Mouse (Mus musculus): ENCODE measurements around the gene 4930556J24Rik.
"Not testable (repeated sequence)": the region's sequence is repeated elsewhere in the genome, so short reads cannot be mapped to it uniquely, and the experiment has no call there.

4930556J24Rik gene

DNA sequence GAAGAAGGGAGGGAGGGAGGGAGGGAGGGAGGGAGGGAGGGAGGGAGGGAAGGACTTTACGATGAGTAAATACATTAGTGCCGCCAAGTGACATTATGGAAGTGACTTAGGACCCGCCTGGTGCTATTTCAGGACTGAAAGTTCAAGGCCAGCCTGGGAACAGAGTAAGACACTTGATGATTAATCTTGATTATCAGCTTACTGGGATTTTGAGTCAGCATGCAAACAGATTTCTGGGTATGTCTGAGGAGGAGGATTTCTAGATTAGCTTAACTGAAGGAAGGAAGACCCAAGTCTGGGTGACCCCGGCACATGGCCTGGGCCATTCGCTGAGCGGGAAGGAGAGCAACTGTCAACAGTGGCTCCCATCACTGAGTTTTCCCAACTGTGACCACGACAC, 56.1 kb downstream of the 4930556J24Rik start:
- DNase-seq: no peak

DNA sequence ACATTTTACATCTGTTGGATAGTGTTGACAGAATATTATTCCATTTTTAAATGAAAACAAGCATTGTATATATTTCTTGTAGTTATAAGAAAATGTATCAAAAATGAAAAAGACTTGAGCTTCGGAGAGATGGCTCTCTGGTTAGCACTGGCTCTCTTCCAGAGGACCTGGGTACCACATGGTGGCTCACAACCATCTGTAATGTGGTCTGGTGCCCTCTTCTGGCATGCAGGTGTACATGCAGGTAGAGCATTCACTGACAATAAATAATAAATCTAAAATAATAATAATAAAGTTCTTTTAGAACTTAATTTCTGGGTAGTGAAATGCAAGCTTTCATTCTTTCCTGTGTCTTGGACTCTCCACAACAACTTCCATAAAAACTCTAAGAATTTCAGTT, 57.8 kb downstream of the 4930556J24Rik start:
- DNase-seq: peak; percentile 30

DNA sequence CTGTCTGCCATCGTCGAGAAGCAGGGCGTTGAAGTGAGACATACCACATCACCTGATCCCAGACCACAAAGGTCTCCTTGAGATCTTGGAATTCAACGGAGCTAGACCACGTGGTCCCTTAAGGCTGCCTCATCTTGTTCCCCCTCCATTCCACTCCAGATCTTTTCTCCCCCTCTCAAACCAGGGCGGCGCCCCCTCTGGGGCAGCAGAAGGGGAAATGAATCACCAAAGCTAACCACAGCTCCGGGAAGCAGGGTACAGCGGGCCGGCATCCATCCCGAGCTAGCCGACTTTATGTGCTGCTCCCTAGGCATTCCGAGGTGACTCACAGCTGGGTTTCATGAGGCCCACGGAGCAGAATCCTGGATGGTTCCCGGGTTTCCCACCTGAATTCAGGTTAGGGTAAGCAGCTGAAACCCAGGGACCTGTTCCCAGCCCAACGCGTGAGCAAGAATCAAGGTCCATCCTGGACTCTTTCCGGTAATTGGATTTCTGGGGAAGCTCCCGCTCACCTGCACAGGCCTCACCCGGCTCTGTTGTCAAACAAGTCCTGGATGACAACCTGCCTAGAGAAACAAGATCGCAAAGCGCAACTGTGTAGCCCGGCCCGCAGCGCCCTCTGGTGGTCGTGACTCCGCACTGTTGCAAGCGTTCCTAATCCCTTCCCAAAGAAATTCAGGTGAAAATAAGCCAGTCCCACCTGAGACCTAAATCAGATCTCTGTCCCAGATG, 62.3 kb downstream of the 4930556J24Rik start, which contains the start of gene Slc35e4:
Gene Slc35e4 (minus strand): TSS at position 556 of the 732 bp plus-strand sequence.
- peak; percentile 86 for DNase-seq

DNA sequence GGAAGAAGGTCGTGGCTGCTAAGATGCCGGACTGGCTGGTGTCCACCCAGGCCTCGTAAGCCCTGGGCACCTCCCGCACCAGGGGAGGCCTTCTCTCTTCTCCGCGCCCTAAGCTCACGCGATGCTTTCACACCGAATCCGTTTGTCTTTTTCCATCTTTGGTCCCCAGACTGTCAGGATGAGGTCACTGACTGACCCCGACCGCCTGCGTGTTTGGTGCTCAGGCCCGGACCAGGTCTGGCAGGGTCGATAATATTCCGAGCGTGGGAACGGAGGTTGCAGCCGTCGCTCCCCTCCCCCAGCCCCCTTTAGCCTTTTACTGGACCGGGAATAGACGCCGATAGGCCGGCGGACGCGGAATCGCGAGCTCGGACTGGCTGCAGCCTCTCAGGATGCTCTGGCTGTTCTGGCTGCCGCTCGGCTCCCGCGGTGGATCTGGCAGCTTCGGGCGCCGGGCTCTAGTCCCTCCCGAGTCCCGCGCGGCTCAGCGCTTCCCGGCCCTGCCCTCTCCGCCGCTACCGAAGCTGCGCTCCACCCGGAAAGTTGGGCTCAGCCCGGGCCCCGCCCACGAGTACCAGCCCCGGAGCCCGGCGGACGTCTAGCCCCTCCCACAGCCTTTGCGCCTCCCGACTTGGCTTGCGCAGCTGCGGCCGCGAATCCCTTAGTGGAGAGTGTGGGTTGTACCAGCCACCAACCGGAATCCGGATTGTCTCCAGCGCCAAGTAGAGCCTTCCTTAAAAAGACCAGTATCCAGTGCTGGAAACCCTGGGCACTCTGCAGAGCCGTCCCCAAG, 63.1 kb downstream of the 4930556J24Rik start:
- peak; percentile 92 for DNase-seq

DNA sequence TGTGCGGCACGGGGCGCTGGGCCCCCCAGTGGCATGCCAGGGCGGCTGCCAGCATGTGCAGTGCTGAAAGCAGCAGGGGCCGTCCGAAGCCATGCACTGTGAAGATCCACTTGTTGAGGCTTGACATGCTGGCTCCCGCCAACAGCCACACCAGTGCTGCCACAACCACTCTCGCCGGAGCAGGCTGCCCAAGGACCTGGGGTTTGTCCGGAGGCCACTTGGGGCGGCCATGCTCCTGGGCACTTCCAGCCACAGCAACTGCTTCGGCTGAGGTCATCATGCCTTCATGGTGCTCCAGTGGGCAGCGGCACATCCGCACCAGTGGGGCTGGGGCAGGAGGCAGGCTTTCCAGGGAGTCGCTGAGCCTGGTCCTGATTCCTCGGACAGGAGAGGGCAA, 63.7 kb downstream of the 4930556J24Rik start:
- DNase-seq: peak; percentile 47

DNA sequence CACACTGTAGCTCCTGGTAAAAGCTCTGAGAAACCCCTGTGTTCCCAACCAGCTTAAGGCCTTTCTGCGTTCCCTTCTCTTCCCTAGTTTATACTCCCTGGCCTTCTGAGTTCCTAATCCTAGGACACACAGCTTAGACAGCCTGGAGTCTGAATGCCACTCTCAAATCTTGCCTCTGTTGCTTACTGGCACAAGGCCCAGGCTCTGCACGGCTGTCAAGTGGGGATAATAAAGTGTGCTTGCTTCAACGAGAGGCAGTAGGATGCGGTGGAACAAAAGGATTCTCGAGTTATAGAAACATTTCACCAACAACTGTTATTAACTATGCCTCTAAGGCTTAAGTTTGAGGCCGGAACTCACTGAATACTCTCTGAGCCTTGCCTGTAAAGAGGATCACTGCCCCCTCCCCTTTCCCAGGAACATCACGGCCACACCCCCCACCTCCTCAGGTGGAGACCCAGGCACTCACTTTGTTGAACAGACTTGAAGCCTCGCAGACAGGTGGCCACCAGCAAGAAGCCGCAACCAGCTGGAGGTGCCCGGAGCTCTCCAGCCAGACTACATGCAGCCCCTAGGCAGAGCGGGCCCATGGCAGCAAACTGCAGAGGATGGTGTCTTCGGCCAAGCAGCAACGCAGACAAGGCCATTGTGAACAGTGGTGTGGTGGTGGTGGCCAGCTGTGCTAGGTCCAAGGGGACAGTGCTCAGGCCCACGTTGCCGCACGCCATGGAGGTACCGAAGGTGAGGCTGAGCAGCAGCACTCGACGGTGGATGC, 64.3 kb downstream of the 4930556J24Rik start:
- no peak for DNase-seq

DNA sequence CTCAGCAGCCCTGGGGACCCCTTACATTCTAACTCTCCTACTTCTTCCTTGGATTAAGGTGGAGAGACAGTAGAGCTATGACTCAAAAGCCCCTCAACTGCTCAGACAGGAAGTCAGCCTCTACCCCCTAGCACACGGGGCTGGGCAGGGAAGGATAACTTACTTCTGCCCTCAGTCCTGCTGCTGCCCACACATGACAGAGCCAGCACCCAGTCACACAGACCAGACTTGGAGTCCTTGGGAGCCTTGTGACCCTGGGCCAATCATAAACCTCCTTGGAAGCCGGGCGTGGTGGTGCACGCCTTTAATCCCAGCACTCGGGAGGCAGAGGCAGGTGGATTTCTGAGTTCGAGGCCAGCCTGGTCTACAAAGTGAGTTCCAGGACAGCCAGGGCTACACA, 65.1 kb downstream of the 4930556J24Rik start:
- DNase-seq: not testable (repeated sequence)

DNA sequence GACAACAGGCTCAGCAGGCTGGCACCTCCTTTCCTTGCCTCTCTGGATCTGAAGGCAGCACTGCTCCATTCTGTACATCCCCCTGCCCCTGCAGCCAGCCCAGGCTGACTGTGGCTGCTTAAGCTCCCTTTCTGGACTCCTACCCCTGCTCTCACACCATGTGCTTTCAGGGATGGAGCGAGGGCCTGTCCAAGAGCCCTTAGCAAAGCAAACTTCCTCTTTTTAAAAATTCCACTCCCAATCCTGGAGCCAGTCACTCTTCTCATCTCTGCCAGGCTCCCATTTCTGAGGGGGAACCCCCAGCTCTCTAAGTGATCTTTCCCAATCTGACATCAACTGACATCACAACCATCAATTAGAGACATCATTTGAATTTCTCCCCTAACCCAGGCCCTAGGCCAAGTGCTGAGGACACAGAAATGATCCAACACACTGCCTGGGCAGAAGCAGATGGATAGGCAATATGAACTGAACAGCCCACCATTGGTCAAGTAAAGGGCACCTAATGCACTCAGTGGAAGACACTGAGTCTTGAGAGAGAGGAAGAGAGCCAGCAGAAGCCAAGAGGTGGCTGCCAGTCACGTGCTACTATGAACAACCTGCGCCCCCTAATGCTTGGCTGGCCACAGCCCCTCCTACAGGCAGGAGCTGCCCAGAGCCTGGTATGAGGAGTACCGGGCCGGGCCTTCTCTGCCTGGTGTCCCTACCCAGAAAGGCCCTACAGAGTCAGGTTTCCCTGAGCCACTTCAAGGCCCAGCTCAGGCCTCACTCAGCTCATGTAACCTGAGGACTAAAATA, 65.9 kb downstream of the 4930556J24Rik start:
- DNase-seq: no peak

DNA sequence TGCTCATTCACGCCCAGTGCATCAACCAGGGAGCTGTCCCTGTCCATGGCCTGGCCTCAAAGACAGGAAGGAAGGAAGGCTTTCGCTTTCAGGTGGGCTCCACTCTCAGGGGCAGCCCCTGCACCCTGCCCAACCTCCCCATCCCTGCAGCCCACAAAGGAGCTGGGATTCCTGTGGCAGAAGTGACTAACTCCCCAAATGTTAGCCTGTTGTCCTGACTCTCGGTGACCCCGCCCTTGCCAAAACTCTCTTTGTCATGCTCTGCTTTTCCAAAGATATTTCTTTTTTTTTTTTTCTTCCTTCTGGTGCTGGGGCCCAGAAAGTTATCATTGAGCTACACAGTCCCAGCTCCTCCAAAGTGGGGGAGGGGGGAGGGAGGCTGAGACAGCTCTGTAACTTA, 67.3 kb downstream of the 4930556J24Rik start:
- no peak for DNase-seq

DNA sequence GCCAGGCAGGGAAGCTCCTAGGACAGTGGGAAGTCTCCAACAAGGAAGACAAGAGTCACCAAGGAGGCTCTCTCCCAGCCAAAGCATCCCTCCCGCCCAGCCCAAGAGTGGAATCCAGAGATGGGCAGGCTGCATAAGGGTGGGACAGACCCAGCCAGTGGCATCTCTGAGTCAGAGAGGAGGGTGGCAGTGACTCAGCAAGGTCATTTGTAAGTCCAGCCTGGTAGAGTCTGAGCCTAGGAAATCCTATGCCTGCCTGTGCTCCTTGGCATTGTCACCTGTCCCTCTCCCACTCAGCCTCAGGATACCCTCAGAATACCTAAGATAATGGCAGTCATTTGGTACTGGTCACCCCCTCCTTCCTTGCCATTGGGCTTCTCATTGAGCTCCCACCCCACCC, 71.1 kb downstream of the 4930556J24Rik start:
- no peak for DNase-seq

DNA sequence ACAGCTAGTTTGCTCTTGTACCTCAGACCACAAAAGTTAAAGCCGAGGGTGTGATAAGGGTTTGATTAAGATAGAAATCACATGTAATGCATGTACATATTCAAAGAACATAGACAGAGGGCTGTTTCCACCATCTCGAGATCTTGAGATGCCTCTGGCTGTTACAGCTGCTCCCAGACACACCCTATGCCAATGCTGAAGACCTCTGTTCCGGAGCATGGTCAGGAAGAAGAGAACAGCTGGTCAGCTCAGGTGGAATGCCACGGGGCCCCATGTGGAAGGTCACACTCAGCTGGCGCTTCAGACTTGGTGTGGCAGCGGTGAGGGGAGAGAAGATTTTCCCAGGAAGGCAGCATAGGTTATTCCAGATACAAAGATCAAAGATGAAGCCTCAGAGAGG, 71.9 kb downstream of the 4930556J24Rik start:
- DNase-seq: no peak

DNA sequence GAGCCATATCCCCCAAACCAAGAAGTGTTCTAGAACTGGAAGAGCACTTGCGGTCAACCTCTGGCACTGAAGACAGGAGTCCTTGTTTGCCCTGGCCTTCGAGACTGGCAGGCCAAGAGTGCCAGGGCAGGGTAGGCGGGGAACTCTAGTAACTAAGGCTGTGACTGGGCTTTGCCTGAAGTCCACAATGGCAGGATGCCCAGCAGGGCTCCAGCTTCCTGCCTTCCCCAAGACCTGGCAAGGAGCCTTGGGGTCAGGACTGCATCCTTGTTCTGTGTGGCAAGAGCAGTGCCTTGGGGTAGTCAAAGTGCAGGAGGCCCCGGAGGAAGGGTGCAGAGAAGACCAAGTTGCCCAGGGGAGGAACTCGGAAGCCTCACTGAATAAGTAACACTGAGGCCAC, 73.5 kb downstream of the 4930556J24Rik start:
- no peak for DNase-seq

DNA sequence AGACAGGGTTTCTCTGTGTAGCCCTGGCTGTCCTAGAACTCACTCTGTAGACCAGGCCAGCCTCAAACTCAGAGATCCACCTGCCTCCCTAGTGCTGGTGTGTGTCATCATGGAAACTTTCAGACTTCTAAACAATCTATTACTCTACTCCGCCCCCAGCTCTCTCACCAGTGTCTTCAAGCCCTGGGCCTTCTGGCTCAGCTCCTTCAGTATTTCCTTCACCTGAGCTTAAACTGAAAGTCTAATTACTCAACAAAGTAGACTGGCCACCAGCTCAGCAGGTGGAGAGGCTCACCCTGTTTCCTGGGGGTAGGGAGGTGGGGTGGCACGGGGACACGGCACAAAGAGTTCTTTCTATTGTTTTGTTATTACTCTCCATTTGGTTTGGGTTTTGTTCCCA, 74.1 kb downstream of the 4930556J24Rik start:
- no peak for DNase-seq

DNA sequence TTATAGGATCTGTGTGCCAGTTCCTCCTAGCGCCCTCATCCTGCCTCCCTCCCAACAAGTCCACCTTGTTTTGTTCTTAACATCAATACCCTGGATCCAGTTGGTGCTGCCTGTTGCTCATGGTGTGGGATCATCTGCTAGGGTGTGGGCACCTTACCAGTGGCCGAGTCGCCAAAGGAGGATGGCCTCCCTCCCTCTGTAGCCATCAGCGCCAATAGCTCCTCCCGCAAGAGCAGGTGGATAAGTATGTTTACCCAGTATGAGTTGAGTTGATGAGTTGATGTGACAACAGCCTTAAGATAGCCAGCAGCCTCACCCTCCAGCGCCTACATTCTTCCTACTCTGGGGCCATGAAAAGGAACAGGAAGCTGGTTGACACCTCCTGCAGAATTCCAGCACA, 76.3 kb downstream of the 4930556J24Rik start:
- DNase-seq: no peak

DNA sequence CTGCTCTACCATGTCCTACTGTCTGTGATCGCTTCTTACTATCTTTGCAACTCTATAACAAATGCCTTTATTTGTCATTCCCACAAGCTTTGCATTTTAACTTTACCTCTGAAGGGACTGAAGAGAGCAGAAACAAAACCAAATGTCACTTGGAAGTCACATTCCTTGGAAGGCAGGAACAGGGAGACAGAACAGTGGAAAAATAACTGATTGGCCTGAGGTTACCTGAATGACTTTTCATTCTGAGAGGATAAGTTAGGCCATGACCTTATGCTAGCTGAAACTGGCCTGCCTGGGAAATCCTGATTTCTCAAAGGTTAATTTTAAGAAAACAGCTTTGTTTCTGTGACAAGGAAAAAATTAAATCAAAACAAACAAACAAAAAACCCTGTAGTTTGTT, 80.6 kb downstream of the 4930556J24Rik start:
- no peak for DNase-seq

DNA sequence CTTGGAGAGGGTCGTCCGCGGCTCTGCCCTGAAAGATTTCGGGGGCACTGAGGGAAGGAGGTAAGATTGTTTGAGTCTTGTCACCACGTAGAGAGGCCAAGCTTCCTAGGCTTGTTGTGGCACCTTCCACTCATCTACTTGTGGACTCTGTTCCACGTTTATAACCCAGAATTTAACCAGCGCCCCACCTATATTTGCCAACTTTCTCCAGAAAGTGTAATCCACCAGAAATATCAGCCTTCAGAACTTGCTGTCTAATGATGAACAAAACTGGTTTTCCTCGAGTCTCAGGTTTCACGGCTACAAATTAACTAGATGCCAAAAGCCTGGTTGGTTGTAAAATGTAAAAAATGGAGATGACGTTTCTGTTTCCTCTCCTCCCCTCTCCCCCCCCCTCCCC, 81.1 kb downstream of the 4930556J24Rik start:
- peak; percentile 27 for DNase-seq

DNA sequence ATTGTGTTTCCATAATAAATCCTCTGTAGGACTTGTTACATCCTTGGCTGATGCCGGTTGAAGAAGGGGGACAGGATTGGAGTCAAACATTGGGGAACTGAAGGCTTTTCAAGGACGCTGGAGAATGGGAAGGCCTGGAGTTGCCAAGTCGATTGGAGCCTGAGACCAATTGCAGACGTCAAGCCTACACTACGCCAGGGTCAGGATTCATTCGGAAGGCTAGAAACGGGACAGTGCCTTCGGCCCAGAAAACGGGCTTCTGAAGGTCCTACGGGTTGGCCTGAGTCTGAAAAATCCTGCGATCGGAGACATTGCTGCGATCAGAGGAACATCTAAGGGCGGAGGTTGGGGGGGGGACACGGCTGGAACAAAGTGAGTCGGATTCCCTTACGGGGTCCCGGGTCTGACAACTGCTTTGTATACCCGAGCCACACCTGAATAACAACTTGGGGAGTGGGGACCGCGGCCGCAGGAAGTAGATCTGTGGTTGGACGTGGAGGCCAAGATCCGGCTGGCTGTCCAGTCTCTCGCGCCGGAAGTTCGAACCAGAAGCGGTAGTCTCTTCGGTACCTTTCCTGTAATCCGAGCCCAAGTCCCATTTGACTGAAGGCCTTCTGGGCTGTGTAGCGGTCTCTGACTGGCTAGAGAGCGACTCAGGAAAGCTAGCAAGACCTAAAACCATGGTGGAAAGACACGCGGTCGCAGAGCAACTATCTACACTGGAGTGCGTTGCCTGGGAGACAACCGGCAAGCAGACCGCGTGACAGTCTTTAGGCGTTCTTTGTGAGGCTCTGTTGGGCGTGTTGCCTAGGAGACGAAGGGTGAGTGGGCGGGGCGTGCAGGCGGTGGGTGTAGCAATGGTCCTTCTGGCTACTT, 81.9 kb downstream of the 4930556J24Rik start, which contains the start of the genes 4921536K21Rik and Dusp18:
Gene 4921536K21Rik (minus strand): TSS at position 693 of the 876 bp plus-strand sequence.
Gene Dusp18 (plus strand): TSS at position 835 of the 876 bp plus-strand sequence.
- DNase-seq: peak; percentile 96

DNA sequence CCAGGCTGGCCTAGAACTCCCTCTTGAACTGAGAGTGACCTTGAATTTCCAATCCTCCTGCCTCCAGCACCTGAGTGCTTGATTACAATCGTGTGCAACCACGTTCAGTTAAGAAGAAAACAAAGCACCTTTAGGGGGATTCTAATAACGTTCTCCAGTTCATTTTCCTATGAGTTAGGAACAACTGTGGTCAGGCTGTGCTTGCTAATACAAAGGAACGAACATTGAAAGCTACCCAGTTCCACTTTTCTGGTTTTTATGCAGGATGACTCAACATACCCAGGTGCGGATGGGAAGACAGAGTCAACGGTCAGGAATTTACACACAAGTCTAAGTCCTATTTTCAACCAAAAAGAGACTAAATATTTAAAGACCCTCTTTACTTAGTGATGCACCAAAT, 82.6 kb downstream of the 4930556J24Rik start:
- DNase-seq: no peak
